Comparison of ENCODE assay signal across 28 mouse cellular contexts in the genomic region with DNA sequence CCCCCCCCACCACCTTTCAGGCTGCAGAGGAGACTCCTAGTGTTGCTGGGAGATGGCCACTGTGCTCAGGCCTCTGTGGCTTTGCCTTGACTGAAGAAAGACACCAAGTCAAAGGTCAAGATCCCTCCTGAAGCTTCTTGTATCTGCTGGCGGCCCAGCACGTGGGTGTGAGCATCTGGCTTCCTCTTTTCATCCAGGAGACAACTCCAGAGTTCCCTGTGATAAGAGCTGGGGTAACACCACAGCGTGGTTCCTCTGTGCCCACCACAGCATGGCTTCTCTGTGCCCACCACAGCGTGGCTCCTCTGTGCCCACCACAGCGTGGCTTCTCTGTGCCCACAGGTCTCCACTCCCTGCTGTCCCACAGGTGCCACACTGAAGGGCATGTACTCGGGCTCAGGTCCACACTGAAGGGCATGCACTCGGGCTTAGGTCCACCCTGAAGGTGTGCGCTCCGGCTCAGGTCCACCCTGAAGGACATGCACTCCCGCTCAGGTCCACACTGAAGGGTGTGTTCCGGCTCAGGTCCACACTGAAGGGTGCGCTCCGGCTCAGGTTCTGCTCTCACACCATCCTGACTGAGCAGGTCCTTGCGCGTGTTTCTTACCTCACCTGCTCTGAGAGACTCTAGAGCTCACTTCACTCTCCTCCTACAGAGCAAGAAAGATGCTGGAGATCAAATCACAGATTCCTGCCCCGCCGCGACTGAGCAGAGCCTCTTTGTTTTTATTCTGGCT. TPM values are rescaled to one million over a fixed set of nuclear protein-coding genes. Genes with fewer than 3 reads are reported as not detected.
A peak's percentile ranks its signal among the peaks of the same experiment; 100 is the strongest.
DNase-seq lines count a peak whose midpoint lies in the region; ATAC-seq and TF ChIP-seq lines count a peak whose summit lies in the region.
"Had no signal": no experiment of that assay in that cellular context is flagged by ENCODE, and none has a peak within 500 bp of the region (broad histone marks: within the 10 kb centered on the region; RNA-seq: fewer than 3 reads in every experiment).

No protein-coding gene starts in this region.

- 80% methylated on average over 18 of the region's 18 CpGs for WGBS in hindbrain, embryonic 10.5 days
- 81% methylated on average over 18 of the region's 18 CpGs for WGBS in hindbrain, embryonic 14.5 days
- 58% methylated on average over 18 of the region's 18 CpGs for WGBS in thymus, adult 2 months

- H3K9me3 ChIP-seq in hindbrain, embryonic 10.5 days: 0 out of 2 replicates have a peak, but pooled peaks cover 5% of the 10 kb centered on the region
- H3K9me3 ChIP-seq in hindbrain, embryonic 14.5 days (ENCODE audit: control insufficient read depth, low read length): no peaks in the 10 kb centered on the region
- H3K9me3 ChIP-seq in megakaryocyte, embryonic 14.5 days: peaks cover 13% of the 10 kb centered on the region; the same call in 1 of the 2 replicates
- H3K9me3 ChIP-seq: embryonic facial prominence, embryonic 13.5 days; forebrain, embryonic 12.5 days; hindbrain, embryonic 12.5 days; limb, embryonic 10.5 days; midbrain, embryonic 12.5 days; neural tube, embryonic 13.5 days had no signal

- peaks cover 13% of the 10 kb centered on the region for H3K4me1 ChIP-seq in hindbrain, embryonic 10.5 days (replicated peaks)
- H3K4me1 ChIP-seq in hindbrain, embryonic 14.5 days (replicated peaks; ENCODE audit: control insufficient read depth, insufficient read depth, low read length): no peaks in the 10 kb centered on the region
- peaks cover 41% of the 10 kb centered on the region for H3K4me1 ChIP-seq in thymus, adult 2 months (replicated peaks; ENCODE audit: control insufficient read depth, insufficient read depth, low read length)
- H3K4me1 ChIP-seq in megakaryocyte, embryonic 14.5 days: peaks cover 7% of the 10 kb centered on the region; the same call in 1 of the 2 replicates
- H3K4me1 ChIP-seq: embryonic facial prominence, embryonic 13.5 days; forebrain, embryonic 12.5 days; hindbrain, embryonic 12.5 days; limb, embryonic 10.5 days; midbrain, embryonic 12.5 days; neural tube, embryonic 13.5 days had no signal

- no peak overlapping the region for H3K4me2 ChIP-seq in hindbrain, embryonic 14.5 days (replicated peaks)
- H3K4me2 ChIP-seq: embryonic facial prominence, embryonic 13.5 days; forebrain, embryonic 12.5 days; heart, embryonic 11.5 days; hindbrain, embryonic 12.5 days; midbrain, embryonic 12.5 days; neural tube, embryonic 13.5 days had no signal

- no peak for ATAC-seq in hindbrain, embryonic 14.5 days (ENCODE audit: low FRiP score)
- ATAC-seq: liver, postnatal 0 days had no signal

- no peaks in the 10 kb centered on the region for H3K27me3 ChIP-seq in hindbrain, embryonic 10.5 days (ENCODE audit: insufficient read depth, poor library complexity, severe bottlenecking)
- H3K27me3 ChIP-seq in hindbrain, embryonic 14.5 days (ENCODE audit: control insufficient read depth, insufficient read depth, low read length): no peaks in the 10 kb centered on the region
- no peaks in the 10 kb centered on the region for H3K27me3 ChIP-seq in thymus, adult 2 months (ENCODE audit: control insufficient read depth, insufficient read depth, low read length)
- H3K27me3 ChIP-seq in megakaryocyte, embryonic 14.5 days (replicated peaks): peaks cover 16% of the 10 kb centered on the region
- H3K27me3 ChIP-seq: embryonic facial prominence, embryonic 13.5 days; forebrain, embryonic 12.5 days; midbrain, embryonic 12.5 days; neural tube, embryonic 13.5 days had no signal

- no peak overlapping the region for H3K9ac ChIP-seq in hindbrain, embryonic 14.5 days
- H3K9ac ChIP-seq: embryonic facial prominence, embryonic 13.5 days; forebrain, embryonic 12.5 days; hindbrain, embryonic 12.5 days; liver, postnatal 0 days; midbrain, embryonic 12.5 days; neural tube, embryonic 13.5 days had no signal

- 0 out of 2 replicates have a peak overlapping the region, but pooled peaks have one; percentile 30 for H3K27ac ChIP-seq in hindbrain, embryonic 10.5 days
- no peak overlapping the region for H3K27ac ChIP-seq in hindbrain, embryonic 14.5 days
- H3K27ac ChIP-seq in thymus, adult 2 months (ENCODE audit: control insufficient read depth, insufficient read depth, low read length): peak overlapping the region; percentile 4; the same call in 1 of the 2 replicates
- H3K27ac ChIP-seq: embryonic facial prominence, embryonic 13.5 days; forebrain, embryonic 12.5 days; hindbrain, embryonic 12.5 days; limb, embryonic 10.5 days; midbrain, embryonic 12.5 days; neural tube, embryonic 13.5 days had no signal

- TF ChIP-seq POLR2A in thymus, adult 2 months (IDR thresholded peaks at IDR 0.05; ENCODE audit: control insufficient read depth, extremely low read depth, insufficient read depth, low read length, poor library complexity): no peak

- H3K36me3 ChIP-seq in hindbrain, embryonic 10.5 days: no peaks in the 10 kb centered on the region
- H3K36me3 ChIP-seq in hindbrain, embryonic 14.5 days (replicated peaks; ENCODE audit: control insufficient read depth, insufficient read depth): no peaks in the 10 kb centered on the region
- no peaks in the 10 kb centered on the region for H3K36me3 ChIP-seq in thymus, adult 2 months (ENCODE audit: control insufficient read depth, insufficient read depth, low read length)
- no peaks in the 10 kb centered on the region for H3K36me3 ChIP-seq in megakaryocyte, embryonic 14.5 days (replicated peaks; ENCODE audit: low read length)
- H3K36me3 ChIP-seq: embryonic facial prominence, embryonic 13.5 days; forebrain, embryonic 12.5 days; hindbrain, embryonic 12.5 days; limb, embryonic 10.5 days; midbrain, embryonic 12.5 days; neural tube, embryonic 13.5 days had no signal

- TF ChIP-seq CTCF in thymus, adult 2 months (IDR thresholded peaks at IDR 0.05; ENCODE audit: borderline replicate concordance, control insufficient read depth, extremely low read depth, insufficient read depth, low read length, poor library complexity): no peak

- H3K4me3 ChIP-seq in hindbrain, embryonic 10.5 days: no peak overlapping the region
- H3K4me3 ChIP-seq in hindbrain, embryonic 14.5 days (replicated peaks; ENCODE audit: low read length): no peak overlapping the region
- no peak overlapping the region for H3K4me3 ChIP-seq in thymus, adult 2 months (ENCODE audit: control insufficient read depth, insufficient read depth, low read length)
- peak overlapping the region; percentile 13 for H3K4me3 ChIP-seq in megakaryocyte, embryonic 14.5 days (replicated peaks)
- H3K4me3 ChIP-seq: embryonic facial prominence, embryonic 13.5 days; erythroblast, embryonic 14.5 days; forebrain, embryonic 12.5 days; hindbrain, embryonic 12.5 days; limb, embryonic 10.5 days; midbrain, embryonic 12.5 days; neural tube, embryonic 13.5 days had no signal

- DNase-seq in hindbrain, embryonic 10.5 days (ENCODE audit: low spot score): no peak
- DNase-seq in hindbrain, embryonic 14.5 days (ENCODE audit: low spot score): no peak
- no peak for DNase-seq in thymus, adult 2 months
- no peak for DNase-seq in thymus, postnatal 0 days (ENCODE audit: low spot score)
- DNase-seq in adipocyte (ENCODE audit: low spot score): no peak
- DNase-seq in frontal cortex, postnatal 25 days (ENCODE audit: low spot score in 2 of 2): no peak
- DNase-seq: adrenal gland, postnatal 10 days; cerebellum, adult 2 months; cerebellum, postnatal 25 days; embryo, embryonic 11 days; gastrocnemius, postnatal 36 days; kidney, adult 8-10 months; kidney, postnatal 10 days; liver; liver, postnatal 0 days; lung, postnatal 10 days; thymus, postnatal 14 days had no signal

RNA-seq across cellular contexts. Expression of gene Ccr8, which starts 8.6 kb away (rescaled TPM):
- polyA plus RNA-seq in hindbrain, embryonic 10.5 days (2016; fragmentation: Nextera tagmentation; extraction: Ambion mirVana): not detected in 2 replicates
- polyA plus RNA-seq in hindbrain, embryonic 14.5 days (2014; fragmentation: Nextera tagmentation; extraction: Ambion mirVana): not detected in 2 replicates
- 19.2 and 21.0 TPM in 2 replicates for polyA plus RNA-seq in thymus, adult 2 months (2012; rRNA removed)
- polyA plus RNA-seq in thymus, postnatal 0 days (2015; fragmentation: Nextera tagmentation; extraction: Ambion mirVana): 24.3 and 25.0 TPM in 2 replicates
- polyA plus RNA-seq in megakaryocyte, embryonic 14.5 days (2012; ENCODE audit: insufficient read depth, low replicate concordance): not detected in 2 replicates
- polyA plus RNA-seq: cerebellum, adult 2 months; erythroblast, embryonic 14.5 days; forebrain, embryonic 12.5 days; heart, embryonic 11.5 days; heart, postnatal 0 days; hindbrain, embryonic 12.5 days; limb, embryonic 10.5 days; liver, postnatal 0 days; midbrain, embryonic 12.5 days; neural tube, embryonic 13.5 days had no signal

RNA-seq across cellular contexts. Expression of gene Cx3cr1, which starts 13.6 kb away (rescaled TPM):
- polyA plus RNA-seq in hindbrain, embryonic 10.5 days (2016; fragmentation: Nextera tagmentation; extraction: Ambion mirVana): 6.3 and 8.2 TPM in 2 replicates
- 6.5 and 9.0 TPM in 2 replicates for polyA plus RNA-seq in hindbrain, embryonic 14.5 days (2014; fragmentation: Nextera tagmentation; extraction: Ambion mirVana)
- polyA plus RNA-seq in thymus, adult 2 months (2012; rRNA removed): 5.1 and 7.5 TPM in 2 replicates
- 4.0 and 4.3 TPM in 2 replicates for polyA plus RNA-seq in thymus, postnatal 0 days (2015; fragmentation: Nextera tagmentation; extraction: Ambion mirVana)
- polyA plus RNA-seq in megakaryocyte, embryonic 14.5 days (2012; ENCODE audit: insufficient read depth, low replicate concordance): 0.73 TPM in 1 of 2 replicates, not detected in the other

RNA-seq across cellular contexts. Expression of gene Slc25a38, which starts 26.8 kb away (rescaled TPM):
- polyA plus RNA-seq in hindbrain, embryonic 10.5 days (2016; fragmentation: Nextera tagmentation; extraction: Ambion mirVana): 41.6 and 43.5 TPM in 2 replicates
- polyA plus RNA-seq in hindbrain, embryonic 14.5 days (2014; fragmentation: Nextera tagmentation; extraction: Ambion mirVana): 38.3 and 43.0 TPM in 2 replicates
- 67.8 and 79.9 TPM in 2 replicates for polyA plus RNA-seq in thymus, adult 2 months (2012; rRNA removed)
- 32.8 and 35.7 TPM in 2 replicates for polyA plus RNA-seq in thymus, postnatal 0 days (2015; fragmentation: Nextera tagmentation; extraction: Ambion mirVana)
- 45.8 and 48.0 TPM in 2 replicates for polyA plus RNA-seq in megakaryocyte, embryonic 14.5 days (2012; ENCODE audit: insufficient read depth, low replicate concordance)

RNA-seq across cellular contexts. Expression of gene Rpsa, which starts 44.2 kb away (rescaled TPM):
- polyA plus RNA-seq in hindbrain, embryonic 10.5 days (2016; fragmentation: Nextera tagmentation; extraction: Ambion mirVana): 1,315 and 1,519 TPM in 2 replicates
- polyA plus RNA-seq in hindbrain, embryonic 14.5 days (2014; fragmentation: Nextera tagmentation; extraction: Ambion mirVana): 1,110 and 1,180 TPM in 2 replicates
- 5,416 and 5,545 TPM in 2 replicates for polyA plus RNA-seq in thymus, adult 2 months (2012; rRNA removed)
- polyA plus RNA-seq in thymus, postnatal 0 days (2015; fragmentation: Nextera tagmentation; extraction: Ambion mirVana): 1,819 and 1,824 TPM in 2 replicates
- 5,619 and 7,213 TPM in 2 replicates for polyA plus RNA-seq in megakaryocyte, embryonic 14.5 days (2012; ENCODE audit: insufficient read depth, low replicate concordance)

RNA-seq across cellular contexts. Expression of gene Xirp1, which starts 59.9 kb away (rescaled TPM):
- polyA plus RNA-seq in hindbrain, embryonic 10.5 days (2016; fragmentation: Nextera tagmentation; extraction: Ambion mirVana): 0.05 and 0.44 TPM in 2 replicates
- 0.04 TPM in 1 of 2 replicates, not detected in the other for polyA plus RNA-seq in hindbrain, embryonic 14.5 days (2014; fragmentation: Nextera tagmentation; extraction: Ambion mirVana)
- 0.24 and 2.3 TPM in 2 replicates for polyA plus RNA-seq in thymus, adult 2 months (2012; rRNA removed)
- polyA plus RNA-seq in thymus, postnatal 0 days (2015; fragmentation: Nextera tagmentation; extraction: Ambion mirVana): 0.09 TPM in 1 of 2 replicates, not detected in the other
- polyA plus RNA-seq in megakaryocyte, embryonic 14.5 days (2012; ENCODE audit: insufficient read depth, low replicate concordance): not detected in 2 replicates
- polyA plus RNA-seq: erythroblast, embryonic 14.5 days; inflammation-experienced regulatory T-cells, adult 6 months; midbrain, embryonic 12.5 days had no signal

Comparison
In these comparisons a context has a peak if more than half of its experiments do, and no peak if none do; other contexts are left out.
1. RNA of gene Ccr8, which starts 8.6 kb away (polyA plus RNA-seq): 24.3 to 25.0 TPM in thymus, postnatal 0 days and 19.2 to 21.0 TPM in thymus, adult 2 months; not detected in hindbrain, embryonic 10.5 days, not detected in hindbrain, embryonic 14.5 days and not detected in megakaryocyte, embryonic 14.5 days; every median in the first group is over 10 times any median in the second.